Mouse (Mus musculus) forebrain, embryonic 16.5 days (tissue): ENCODE data around the gene Fgfr2. TPM values are rescaled to one million over a fixed set of nuclear protein-coding genes. Genes with fewer than 3 reads are reported as not detected.

Source experiments
- ATAC-seq: fragments of 200-750 bp; cut with Nextera tagmentation; 2 replicates; pipeline ENCODE4 v1.8.0; 2017; ENCODE audit warnings: mild to moderate bottlenecking, moderate library complexity
- H3K27ac ChIP-seq: fragments of 300-500 bp; sonication (generic); 2 replicates; pipeline ENCODE4 v1.5.1; 2014; ENCODE audit warnings: low read length, control low read depth
- H3K27me3 ChIP-seq: fragments of 300-500 bp; sonication (generic); replicated peaks from 2 replicates; pipeline ENCODE4 v1.6.1; 2014; ENCODE audit warnings: low read length; ENCODE audit not compliant: control insufficient read depth, insufficient read depth
- H3K36me3 ChIP-seq: fragments of 300-500 bp; sonication (generic); 2 replicates; pipeline ENCODE4 v1.6.1; 2014; ENCODE audit not compliant: control insufficient read depth, insufficient read depth
- H3K4me1 ChIP-seq: fragments of 300-500 bp; sonication (generic); replicated peaks from 2 replicates; pipeline ENCODE4 v1.6.1; 2014; ENCODE audit warnings: low read length; ENCODE audit not compliant: control insufficient read depth, insufficient read depth
- H3K4me2 ChIP-seq: fragments of 300-500 bp; sonication (generic); 2 replicates; pipeline ENCODE4 v1.6.1; 2014; ENCODE audit warnings: mild to moderate bottlenecking, low read length, control low read depth
- H3K4me3 ChIP-seq: fragments of 300-500 bp; sonication (generic); replicated peaks from 2 replicates; pipeline ENCODE4 v1.5.1; 2014; ENCODE audit warnings: mild to moderate bottlenecking, low read length, control low read depth
- H3K9ac ChIP-seq: fragments of 300-500 bp; sonication (generic); replicated peaks from 2 replicates; pipeline ENCODE4 v1.6.1; 2014; ENCODE audit warnings: low read depth, low read length, control low read depth
- H3K9me3 ChIP-seq: fragments of 300-500 bp; sonication (generic); 2 replicates; pipeline ENCODE4 v1.6.1; 2016; ENCODE audit warnings: low read length; ENCODE audit not compliant: control insufficient read depth
- WGBS: fragments of 180-500 bp; shearing (Covaris S2); extraction: QIAGEN DNeasy Blood & Tissue Kit; methylation state at CpG from one replicate; pipeline ENCODE4 v1.1.7; 2014; 5-methylcytosine and 5-hydroxymethylcytosine counted together
- polyA plus RNA-seq: library from polyadenylated mRNA; unstranded; fragments of >200 nt; fragmentation: Nextera tagmentation; extraction: Ambion mirVana; gene quantifications from 2 replicates; pipeline ENCODE4 v1.2.1, GENCODE M21; 2015

Gene Fgfr2
- polyA plus RNA-seq, 1 experiment from 2014 or later: 39.2 TPM

GRCm38 (mm10) chr7:130216272-130216671 lies 2906.9 kb downstream of the Fgfr2 start:
- peak overlapping the region; percentile 6 for H3K27ac ChIP-seq
- no peak for ATAC-seq
- no peaks in the 10 kb centered on the region for H3K36me3 ChIP-seq
- H3K4me2 ChIP-seq: no peak overlapping the region
- no peaks in the 10 kb centered on the region for H3K27me3 ChIP-seq
- H3K4me3 ChIP-seq: no peak overlapping the region
- no peak overlapping the region for H3K9ac ChIP-seq
- 5% methylated on average over 4 of the region's 4 CpGs for WGBS
- H3K4me1 ChIP-seq: peaks cover 40% of the 10 kb centered on the region
- no peaks in the 10 kb centered on the region for H3K9me3 ChIP-seq

DNA sequence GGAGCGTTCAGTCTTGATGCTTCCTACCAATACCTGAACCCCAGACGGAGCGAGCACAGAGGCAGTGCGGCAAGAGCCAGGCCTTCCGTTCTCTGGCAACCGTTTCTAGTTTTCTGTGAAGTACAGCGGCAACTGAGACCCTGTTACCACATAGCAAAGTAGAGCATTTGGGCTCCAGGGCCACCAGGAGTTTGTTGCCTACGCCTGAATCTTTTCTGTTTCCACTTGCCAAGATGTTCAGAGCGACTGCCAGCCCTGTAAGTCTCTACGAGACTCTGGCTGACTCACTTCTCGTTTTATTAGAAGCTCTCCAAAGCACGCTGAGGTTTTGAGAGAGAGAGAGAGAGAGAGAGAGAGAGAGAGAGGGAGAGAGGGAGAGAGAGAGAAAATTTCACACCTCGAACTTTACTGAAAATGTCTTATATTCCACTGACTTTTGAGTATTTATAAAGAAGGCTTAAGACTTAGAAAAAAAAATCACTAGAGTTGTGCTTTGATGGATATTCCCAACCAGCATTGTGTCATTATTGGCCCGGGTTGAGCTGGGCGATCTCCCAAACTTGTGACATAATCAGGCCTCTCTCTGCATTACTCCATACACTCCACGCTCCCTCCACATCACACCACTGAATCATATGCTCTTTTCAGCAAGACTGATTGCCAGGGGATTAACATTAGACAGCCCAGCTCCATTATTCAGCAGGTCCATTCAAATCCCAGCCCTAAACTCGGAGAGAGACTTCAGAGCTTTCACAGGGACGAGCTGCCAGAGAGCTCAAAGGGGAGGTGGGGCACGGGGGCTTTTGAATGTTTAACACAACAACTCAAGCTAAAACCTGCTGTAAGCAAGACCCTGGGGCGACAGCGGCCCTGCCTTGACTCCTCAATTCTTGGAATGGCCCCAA lies 2907.6 kb downstream of the Fgfr2 start:
- H3K4me2 ChIP-seq: peak overlapping the region; percentile 25
- peaks cover 35% of the 10 kb centered on the region for H3K4me1 ChIP-seq
- H3K9ac ChIP-seq: no peak overlapping the region
- 5% methylated on average over 21 of the region's 21 CpGs for WGBS
- H3K27ac ChIP-seq: peak overlapping the region; percentile 61
- no peak overlapping the region for H3K4me3 ChIP-seq
- no peaks in the 10 kb centered on the region for H3K27me3 ChIP-seq
- no peaks in the 10 kb centered on the region for H3K9me3 ChIP-seq
- ATAC-seq: peak; percentile 94
- no peaks in the 10 kb centered on the region for H3K36me3 ChIP-seq

DNA sequence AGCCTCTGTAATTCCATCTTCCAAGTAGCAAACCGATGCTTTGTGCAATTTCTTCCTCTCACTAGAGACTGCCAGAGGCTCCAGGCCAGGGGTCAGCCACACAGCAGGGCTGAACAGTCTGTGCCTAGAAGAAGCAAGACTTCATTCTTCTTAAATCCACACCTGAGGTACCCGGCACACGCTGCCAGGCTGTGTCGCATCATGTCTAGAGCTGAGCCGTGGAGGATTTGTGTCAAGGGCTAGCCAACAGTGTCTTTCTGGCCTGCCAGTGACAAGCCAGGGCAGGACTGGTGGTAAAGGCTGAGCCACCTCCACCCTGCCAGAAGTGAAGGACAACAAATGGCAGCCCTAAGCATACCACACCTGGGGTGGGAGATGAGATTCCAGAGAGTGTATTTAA lies 2910.0 kb downstream of the Fgfr2 start:
- Histone ChIP-seq H3K27ac (no peak overlapping the region), H3K4me2 (no peak overlapping the region), H3K27me3 (no peaks in the 10 kb centered on the region), H3K4me1 (peaks cover 33% of the 10 kb centered on the region), H3K36me3 (no peaks in the 10 kb centered on the region), H3K4me3 (no peak overlapping the region), H3K9ac (no peak overlapping the region), H3K9me3 (no peaks in the 10 kb centered on the region)
- 91% methylated on average over 5 of the region's 5 CpGs for WGBS
- ATAC-seq: no peak

- Histone ChIP-seq H3K4me2 (no peak overlapping the region), H3K27ac (no peak overlapping the region), H3K9me3 (no peaks in the 10 kb centered on the region), H3K36me3 (no peaks in the 10 kb centered on the region), H3K27me3 (no peaks in the 10 kb centered on the region), H3K4me3 (no peak overlapping the region), H3K9ac (no peak overlapping the region), H3K4me1 (peaks cover 38% of the 10 kb centered on the region)
- WGBS: 57% methylated on average over 5 of the region's 5 CpGs
- no peak for ATAC-seq
Measured at GRCm38 (mm10) chr7:130211411-130211810, 2911.7 kb downstream of the Fgfr2 start.

DNA sequence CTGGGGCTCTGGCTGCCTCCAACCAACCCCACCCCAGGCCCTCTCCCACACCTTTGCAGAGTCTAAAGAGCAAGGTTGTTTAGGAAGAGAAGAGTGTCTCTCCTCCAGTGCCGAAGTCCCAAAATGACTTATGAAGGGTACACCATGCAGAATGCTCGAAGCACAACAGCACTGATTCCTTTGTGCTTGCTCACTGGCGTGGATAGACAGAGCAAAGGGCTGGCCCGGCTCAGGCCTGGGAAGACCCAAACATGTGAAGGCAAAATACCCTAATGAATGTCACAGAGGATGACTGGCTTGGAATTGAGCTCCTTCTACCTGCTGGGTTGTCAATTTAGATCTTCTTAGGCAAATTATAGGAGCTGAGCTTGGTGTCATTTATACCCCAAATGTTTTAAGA lies 2914.5 kb downstream of the Fgfr2 start:
- ATAC-seq: no peak
- no peak overlapping the region for H3K4me2 ChIP-seq
- no peak overlapping the region for H3K9ac ChIP-seq
- no peak overlapping the region for H3K27ac ChIP-seq
- no peaks in the 10 kb centered on the region for H3K36me3 ChIP-seq
- no peaks in the 10 kb centered on the region for H3K27me3 ChIP-seq
- 23% methylated on average over 4 of the region's 4 CpGs for WGBS
- peaks cover 24% of the 10 kb centered on the region for H3K4me1 ChIP-seq
- H3K4me3 ChIP-seq: no peak overlapping the region
- no peaks in the 10 kb centered on the region for H3K9me3 ChIP-seq

GRCm38 (mm10) chr7:130206181-130206582 lies 2917.0 kb downstream of the Fgfr2 start:
- Histone ChIP-seq H3K4me1 (peaks cover 24% of the 10 kb centered on the region), H3K9me3 (no peaks in the 10 kb centered on the region), H3K36me3 (no peaks in the 10 kb centered on the region), H3K4me2 (no peak overlapping the region), H3K9ac (peak overlapping the region; percentile 22; the same call in 1 of the 2 replicates), H3K4me3 (no peak overlapping the region), H3K27me3 (no peaks in the 10 kb centered on the region), H3K27ac (no peak overlapping the region)
- 6% methylated on average over 6 of the region's 6 CpGs for WGBS
- ATAC-seq: peak; percentile 59; the same call in 1 of the 2 replicates

DNA sequence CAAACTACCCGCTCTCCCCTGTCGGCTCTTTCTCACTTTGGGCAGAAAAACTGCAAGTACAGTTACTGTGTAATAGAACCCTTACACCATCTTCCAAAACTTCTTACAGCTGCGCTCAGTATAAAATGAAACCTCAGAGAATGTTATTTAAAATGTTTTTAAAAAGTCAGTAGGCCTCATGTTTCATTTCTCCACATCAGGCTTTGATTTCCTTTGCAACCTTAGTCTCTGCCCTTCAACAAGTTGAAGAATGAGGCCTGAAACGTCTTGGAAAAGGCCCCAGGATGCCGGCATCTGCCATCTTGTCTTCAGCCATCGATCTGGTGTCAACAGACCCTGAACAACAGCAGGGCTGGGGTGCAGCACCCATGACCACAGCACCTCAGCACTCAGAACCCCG lies 2918.0 kb downstream of the Fgfr2 start:
- no peak overlapping the region for H3K27ac ChIP-seq
- ATAC-seq: no peak
- 82% methylated on average over 7 of the region's 7 CpGs for WGBS
- H3K9ac ChIP-seq: no peak overlapping the region
- H3K9me3 ChIP-seq: no peaks in the 10 kb centered on the region
- no peak overlapping the region for H3K4me2 ChIP-seq
- no peaks in the 10 kb centered on the region for H3K27me3 ChIP-seq
- no peaks in the 10 kb centered on the region for H3K36me3 ChIP-seq
- no peak overlapping the region for H3K4me3 ChIP-seq
- H3K4me1 ChIP-seq: peaks cover 24% of the 10 kb centered on the region

- no peak overlapping the region for H3K9ac ChIP-seq
- H3K4me2 ChIP-seq: no peak overlapping the region
- no peaks in the 10 kb centered on the region for H3K9me3 ChIP-seq
- H3K27ac ChIP-seq: no peak overlapping the region
- H3K27me3 ChIP-seq: no peaks in the 10 kb centered on the region
- H3K4me3 ChIP-seq: no peak overlapping the region
- H3K36me3 ChIP-seq: no peaks in the 10 kb centered on the region; the same call in 1 of the 2 replicates
- ATAC-seq: no peak
- H3K4me1 ChIP-seq: peaks cover 7% of the 10 kb centered on the region
- 77% methylated on average over 8 of the region's 8 CpGs for WGBS
Measured at GRCm38 (mm10) chr7:130201020-130201419, 2922.1 kb downstream of the Fgfr2 start.

- H3K4me1 ChIP-seq: no peaks in the 10 kb centered on the region
- no peak for ATAC-seq
- no peak overlapping the region for H3K4me3 ChIP-seq
- no peaks in the 10 kb centered on the region for H3K27me3 ChIP-seq
- no peak overlapping the region for H3K27ac ChIP-seq
- no peak overlapping the region for H3K9ac ChIP-seq
- H3K4me2 ChIP-seq: no peak overlapping the region
- 86% methylated on average over 9 of the region's 9 CpGs for WGBS
- no peaks in the 10 kb centered on the region; the same call in 1 of the 2 replicates for H3K36me3 ChIP-seq
- H3K9me3 ChIP-seq: no peaks in the 10 kb centered on the region
Measured at GRCm38 (mm10) chr7:130199951-130200350, 2923.2 kb downstream of the Fgfr2 start.
